Mouse (Mus musculus): Measurements from ENCODE around the gene Gpx3.
"Not testable (repeated sequence)": the region's sequence is repeated elsewhere in the genome, so short reads cannot be mapped to it uniquely, and the experiment has no call there.

The Gpx3 gene

DNA sequence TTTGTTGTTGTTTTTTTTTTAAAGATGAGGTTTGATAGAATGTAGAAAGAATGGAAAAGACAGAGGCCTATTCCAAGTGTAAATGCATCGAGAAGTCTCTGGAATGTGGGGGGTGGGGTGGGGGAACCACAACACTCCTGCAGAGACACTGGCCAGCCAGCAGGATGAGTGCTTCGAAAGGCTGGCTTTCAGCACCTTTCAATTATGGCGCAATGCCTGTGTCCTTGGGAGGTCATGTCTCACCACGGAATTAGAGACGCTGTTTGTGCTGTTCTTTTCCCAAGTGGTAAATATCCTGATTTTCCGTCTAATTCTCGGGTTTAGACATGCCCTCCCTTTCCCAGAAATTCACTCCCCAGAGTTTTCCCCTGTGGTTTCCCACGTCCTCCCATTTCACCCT, 19.6 kb upstream of the Gpx3 start:
- peak; percentile 77 for DNase-seq

DNA sequence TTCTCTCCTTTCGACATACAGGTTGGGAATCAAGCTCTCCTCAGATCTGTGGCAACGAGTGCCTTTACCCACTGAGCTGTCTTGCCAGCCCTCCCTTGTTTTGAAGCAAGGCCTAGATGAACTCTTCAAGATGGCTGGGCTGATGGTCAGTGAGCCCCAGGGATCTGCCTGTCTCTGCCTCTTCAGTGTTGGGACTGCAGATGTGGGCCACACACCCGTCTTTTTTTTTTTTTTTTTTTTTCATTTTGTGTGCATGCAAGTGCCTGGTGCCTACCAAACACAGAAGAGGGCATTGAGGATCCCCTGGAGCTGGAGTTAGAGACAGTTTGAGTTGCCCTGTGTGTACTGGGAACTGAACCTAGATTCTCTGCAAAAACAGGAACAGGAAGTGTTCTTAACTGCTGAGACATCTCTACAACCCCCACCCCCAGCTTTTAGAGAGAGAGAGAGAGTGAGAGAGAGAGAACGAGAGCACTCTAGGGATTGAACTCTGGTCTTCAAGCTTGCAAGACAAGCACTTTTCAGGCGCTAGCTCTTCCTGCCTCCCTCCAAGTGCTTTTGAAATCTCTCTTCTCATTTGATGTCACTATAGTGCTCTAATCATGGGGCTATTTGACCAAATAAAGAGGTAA, 17.9 kb upstream of the Gpx3 start:
- no peak for DNase-seq

DNA sequence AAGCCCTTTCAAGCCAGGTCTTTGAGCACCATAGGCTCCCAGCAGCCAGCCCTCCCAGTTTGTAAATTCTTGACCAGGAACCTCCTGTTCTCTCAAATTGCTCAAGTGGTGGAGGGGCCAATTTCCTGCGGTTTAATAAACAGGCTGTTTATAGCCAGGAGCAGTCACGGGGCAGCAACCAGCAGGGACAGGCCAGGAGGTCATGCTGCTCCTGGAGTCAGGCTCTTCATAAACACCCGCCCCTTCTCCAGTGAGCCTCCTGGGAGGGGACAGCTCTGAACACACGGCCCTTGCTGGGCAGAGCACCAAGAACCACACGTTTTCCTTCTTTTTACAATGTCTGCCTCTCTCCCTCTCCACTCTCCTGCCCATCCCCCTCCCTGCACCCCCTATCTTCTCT, 17.3 kb upstream of the Gpx3 start:
- peak; percentile 91 for DNase-seq

DNA sequence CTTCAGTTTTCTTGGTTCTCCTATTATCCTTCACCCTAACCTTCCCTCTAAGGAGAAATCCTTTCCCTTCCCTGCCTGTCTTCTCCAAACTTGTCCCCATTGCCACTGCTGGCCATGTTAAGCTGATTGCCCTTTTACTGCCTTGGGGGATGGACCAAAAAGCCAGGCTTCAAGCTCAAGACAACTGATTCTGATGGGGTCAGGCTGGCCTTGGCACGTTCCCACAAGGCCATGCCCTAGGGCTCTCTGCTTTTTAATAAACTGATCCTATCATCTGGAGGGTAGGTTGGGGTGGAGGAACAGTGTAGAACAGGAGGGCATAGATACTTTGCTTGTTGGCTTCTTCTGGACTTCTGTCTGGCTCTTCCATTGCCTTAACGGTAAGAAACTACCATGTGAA, 16.8 kb upstream of the Gpx3 start:
- no peak for DNase-seq

DNA sequence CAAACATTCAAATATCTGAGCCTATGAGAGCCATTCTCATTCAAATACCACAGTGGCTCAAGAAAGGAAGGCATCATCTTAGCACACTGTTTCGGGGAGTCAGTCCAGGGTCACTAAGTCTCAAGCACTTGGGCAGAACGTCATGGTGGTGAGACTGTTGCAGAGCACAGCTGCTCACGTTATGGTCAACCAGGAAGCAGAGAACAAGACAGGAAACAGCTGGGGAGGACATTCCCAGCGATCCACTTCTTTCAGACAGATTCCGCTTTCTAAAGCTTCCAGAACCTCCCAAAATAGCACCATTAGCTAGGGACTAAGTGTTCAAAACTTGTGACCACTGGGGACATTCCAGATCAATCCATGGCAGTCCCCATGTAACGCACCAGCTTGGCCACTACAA, 14.3 kb upstream of the Gpx3 start:
- DNase-seq: no peak

DNA sequence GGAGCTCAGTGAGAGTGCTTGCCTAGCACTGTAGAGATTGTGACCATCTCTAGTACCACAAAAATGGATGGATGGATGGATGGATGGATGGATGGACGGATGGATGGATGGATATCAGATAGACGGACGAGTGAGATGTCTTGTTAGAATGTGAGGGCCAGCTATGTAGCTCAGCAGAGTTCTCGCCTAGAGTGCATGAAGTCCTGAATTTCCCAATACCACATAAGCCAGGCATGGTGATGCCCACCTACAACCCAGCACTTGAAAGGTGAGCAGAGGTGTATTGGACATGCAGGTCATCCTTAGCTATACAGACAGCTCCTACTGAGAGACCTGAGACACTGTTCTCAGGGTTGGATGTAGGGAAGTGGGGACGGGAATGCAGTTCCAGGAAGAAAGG, 10.9 kb upstream of the Gpx3 start:
- no peak for DNase-seq

DNA sequence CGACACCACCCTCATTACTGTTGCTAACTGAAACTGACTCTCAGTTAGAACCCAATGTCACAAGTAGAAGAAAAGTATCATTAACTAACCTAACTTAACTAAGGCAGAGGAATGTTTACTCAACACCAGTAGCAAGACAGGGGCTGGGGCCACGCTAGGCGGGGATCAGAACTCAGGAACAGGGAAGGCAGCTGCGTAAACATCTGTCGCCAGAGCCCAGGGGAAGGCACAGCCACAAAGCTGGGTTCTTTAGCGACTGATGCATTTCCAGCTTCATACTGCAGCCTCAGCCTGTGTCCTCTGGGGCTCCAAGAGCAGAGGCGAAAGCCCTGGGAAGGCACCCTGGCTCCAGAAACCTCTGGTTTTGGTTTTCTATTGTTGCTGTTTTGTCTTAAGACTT, 10.2 kb upstream of the Gpx3 start:
- no peak for DNase-seq

DNA sequence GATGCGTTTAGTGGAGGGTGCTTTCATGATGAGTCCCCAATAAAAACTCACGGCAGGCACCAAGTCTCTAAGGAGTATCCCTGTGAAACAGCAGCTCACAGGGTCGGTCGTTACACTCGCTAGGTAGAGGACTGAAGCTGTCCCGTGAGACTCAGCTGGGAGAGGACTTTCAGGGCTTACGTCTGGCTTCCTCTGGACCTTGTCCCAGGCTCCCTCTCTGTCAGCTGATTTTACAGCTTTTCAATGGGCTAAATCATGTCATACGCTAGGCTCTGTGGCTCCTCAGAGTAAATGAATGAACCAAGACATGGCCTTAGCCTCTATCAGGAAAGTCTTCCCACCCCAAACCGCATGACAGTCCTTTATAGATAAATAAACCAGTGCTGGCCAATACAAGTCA, 7.7 kb upstream of the Gpx3 start:
- DNase-seq: peak; percentile 71

DNA sequence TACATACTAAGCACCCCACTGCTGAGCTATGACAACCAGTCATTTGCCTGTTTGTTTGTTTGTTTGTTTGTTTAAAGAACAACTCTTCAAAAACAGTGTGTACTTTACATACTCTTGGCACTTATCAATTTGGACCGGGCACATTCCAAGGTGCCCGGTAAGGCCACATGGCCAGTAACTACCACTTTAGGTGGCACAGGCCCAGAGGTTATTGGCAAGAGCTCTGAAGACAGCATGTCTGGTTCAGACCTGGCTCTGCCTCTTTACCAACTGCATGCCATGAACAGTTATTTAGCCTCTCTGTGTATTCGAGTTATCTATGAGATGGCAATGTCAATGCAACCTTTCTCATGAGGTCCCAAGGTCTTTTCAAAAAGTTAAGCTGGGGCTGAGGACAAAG, 5.6 kb upstream of the Gpx3 start:
- DNase-seq: not testable (repeated sequence)

DNA sequence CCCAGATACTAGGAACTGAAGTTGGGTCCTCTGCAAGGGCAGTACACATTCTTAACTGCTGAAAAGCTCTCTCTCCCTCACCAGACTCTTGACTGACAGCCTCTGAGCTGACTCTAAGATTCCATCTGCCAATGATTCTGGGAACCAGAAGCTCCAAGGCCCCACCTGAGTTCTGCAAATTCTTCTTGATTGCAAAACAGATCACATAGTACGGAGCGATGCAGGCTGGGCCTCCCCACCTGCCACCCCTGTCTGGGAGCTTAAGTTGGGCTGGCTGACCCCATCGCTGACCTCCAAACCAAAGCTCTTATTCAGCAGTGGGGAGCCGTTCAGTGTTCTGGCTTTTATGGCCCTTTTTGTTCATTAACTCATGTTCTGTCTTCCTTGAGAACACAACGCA, 4.8 kb upstream of the Gpx3 start:
- DNase-seq: peak; percentile 84

DNA sequence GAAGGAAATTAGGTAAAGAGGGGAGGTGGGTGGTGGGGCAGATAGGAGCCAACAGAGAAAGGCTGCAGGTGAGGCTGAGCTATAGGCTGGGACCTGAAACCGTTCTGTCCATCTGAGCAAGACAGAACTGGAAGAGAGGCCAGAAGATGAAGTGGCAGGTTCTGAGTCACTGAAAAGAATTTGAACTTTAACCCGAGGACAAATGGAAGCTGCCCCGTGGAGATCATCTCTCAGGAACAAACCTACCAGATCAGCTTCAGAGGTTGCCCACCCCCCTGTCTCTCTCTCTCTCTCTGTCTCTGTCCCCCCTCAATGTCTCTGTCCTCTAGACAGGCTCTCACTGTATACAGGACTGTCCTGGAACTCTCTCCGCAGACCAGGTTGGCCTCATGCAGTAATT, 2.6 kb upstream of the Gpx3 start:
- DNase-seq: peak; percentile 38

DNA sequence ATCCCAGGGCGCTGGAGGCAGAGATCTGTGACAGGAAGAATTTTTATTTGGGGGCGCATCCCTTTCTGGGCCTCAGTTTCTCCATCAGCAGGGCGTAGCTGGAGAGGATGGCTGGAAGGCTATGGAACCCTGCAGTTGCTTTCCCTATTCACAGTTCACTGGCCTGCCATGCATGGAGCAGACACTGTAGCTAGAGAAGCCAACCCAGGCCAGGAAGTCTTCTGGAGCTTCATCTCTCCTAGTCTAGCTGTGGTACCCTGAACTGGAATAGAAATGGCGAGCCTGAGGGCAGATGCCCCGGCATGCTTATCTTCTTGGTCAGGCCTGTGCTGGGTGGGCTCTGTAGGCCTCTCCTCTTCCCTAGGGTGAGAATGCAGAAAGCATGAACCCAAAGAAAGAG, 1.1 kb downstream of the Gpx3 start:
- no peak for DNase-seq

DNA sequence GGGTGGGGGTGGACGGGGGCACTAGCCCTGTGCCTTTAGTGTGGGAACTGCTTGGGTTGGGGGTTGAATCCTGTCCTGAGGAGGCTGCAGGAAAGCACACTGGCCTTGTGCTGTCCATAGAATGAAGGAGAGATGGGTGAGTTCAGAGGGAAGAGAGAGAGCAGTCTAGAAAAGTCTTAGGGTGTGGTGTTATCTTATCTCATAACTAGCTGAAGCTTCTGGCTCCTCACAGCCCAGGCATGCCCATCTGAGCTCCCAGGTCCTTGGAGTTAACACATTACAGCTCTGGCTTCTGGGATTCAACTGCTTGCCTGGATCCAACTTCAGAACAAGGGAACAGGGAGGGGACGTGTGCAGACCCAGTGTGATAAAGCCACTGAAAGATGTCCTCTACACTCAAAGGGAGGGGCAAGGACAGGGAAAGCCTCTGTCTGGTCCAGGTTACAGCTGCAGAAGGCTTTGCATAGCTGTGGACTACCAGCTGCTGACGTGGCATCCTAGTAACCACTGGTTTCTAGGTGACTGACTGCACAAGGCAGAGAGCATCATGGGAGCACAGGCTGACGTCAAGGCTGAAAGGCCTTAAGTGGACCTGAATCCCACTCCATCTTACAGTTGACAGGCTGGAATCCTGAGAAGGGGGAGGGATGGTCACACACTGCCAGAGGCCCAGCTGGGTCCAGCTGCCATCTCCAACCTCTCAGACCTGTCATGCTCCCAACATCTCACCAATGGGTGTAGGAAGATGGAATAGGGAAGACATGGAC, 1.9 kb downstream of the Gpx3 start:
- peak; percentile 67 for DNase-seq

DNA sequence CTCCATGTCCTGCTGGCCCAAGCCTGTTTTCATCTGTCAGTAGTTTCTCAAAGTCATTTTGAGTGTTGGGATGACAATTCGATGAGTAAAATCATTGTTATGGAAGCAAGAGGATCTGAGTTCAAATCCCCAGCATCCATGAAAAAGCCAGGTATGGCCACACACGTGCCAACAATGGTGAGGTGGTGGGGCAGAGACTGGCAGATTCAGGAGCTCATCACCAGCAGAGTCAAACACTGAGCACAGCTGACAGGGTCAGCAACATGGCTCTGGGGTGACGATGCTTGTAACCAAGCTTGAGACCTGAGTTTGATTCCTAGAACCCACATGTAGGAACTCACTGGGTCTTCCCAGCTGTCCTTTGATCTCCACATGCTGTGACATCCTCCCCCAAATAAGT, 2.8 kb downstream of the Gpx3 start:
- DNase-seq: no peak

DNA sequence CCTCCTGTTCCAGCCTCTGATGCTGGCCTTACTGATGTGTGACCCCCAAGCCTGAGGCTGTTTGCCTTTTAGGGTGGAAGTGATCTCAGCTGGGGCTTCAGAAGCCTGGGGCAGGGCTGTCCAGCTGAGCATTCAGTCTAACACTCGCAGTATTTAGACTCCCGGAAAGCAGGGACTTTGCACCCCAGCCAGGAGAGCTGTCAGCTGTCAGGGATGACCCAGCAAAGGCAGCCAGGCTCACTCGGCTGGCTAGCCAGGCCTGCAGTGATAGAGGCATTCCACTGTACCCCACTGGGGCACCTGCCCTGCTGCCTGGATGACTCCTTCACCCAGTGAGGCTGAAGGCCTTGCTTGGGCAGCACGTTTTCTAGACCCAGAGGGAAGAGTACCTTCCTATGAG, 3.7 kb downstream of the Gpx3 start:
- peak; percentile 69 for DNase-seq

DNA sequence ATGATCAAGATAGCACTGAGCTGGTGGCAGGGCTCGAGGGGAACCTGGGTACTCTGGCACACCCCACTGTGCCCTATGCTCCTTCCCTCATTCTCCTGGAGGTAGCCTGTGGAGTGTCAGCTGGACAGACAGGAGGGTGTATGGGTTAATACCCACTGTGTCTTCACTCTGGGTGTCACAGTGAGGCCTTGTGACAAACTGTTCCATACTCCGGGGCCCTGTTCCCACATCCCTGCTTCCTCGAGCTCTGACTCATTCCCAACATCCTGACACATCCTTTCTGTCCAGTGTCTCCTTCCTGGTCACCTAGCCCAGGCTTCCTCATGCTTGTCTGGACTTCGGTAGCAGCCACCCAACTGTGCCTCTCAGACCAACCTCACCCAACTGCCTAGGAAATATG, 4.2 kb downstream of the Gpx3 start:
- DNase-seq: no peak

DNA sequence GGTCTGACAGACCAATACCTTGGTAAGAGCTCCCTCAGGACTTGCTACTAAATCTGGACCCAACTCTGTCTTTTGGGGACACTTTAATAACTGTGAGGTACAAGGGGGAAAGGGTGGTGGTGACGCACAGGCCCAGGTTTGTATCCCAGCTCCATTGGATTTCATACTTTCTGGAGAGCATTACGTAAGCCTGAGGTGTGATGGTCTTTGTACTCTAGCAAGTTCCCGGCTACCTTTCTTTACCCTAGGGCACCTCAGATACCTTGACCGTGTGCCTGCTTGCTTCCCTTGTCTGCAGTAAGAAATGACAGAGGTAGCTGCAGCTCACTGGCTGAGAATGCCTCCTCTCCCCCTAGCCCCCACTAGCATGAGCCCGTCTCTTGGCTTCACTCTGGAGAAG, 5.0 kb downstream of the Gpx3 start:
- no peak for DNase-seq

DNA sequence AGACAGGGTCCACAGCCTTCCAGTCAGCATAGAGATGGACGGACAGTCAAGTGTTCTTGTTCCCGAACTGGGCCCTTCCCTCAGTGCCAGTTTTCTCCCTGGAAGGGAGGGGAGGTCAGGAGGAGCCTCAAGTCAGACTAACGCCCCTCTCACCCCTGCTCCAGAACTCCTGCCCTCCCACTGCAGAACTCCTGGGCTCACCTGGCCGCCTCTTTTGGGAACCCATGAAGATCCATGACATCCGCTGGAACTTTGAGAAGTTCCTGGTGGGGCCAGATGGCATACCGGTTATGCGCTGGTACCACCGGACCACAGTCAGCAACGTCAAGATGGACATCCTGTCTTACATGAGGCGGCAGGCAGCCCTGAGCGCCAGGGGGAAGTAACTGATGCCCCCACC, 7.0 kb downstream of the Gpx3 start:
- DNase-seq: no peak

DNA sequence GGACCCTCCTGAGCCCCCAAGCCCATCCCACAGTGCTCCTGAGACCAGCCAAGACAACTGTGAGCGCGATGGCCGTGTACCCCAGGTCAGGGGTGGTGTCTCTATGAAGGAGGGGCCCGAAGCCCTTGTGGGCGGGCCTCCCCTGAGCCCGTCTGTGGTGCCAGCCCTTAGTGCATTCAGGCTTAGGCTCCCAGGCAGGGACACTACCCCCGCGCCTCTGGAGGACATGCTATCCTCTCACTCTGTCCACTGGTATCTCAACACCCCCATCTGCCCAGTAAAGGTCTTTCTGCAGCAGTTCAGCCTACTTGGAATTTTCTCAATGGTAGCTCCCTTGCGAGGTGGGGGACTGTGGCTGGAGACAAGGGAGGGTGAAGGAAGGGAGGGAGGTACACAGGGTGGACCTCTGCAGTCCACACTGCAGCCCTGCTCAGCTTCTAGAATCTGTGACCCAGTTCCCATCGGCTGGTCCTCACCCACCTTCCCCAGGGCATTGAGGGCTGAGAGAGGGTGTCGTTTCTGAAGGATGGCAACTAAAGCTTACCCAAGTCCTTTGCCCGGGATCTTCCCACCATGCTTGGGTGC, 7.9 kb downstream of the Gpx3 start:
- DNase-seq: peak; percentile 23

DNA sequence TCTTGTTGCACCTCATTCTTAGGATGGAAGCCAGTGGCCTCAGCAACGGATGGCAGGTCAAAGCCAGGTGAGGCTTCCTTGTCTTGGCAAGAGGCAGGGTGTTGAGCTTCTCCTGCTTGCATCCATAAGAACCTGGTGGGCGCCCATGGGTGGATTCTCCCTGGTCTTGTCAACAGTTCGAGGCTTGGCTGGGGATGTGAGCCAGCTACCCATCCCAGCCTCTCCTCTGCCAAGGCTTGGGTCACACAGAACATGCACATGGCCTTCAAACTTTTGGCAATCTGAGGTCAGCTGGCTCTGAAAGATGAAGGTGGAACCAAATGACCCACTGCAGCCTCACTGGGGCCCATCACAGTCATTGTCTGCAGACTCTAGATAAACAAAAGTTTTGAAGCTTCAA, 8.9 kb downstream of the Gpx3 start:
- peak; percentile 60 for DNase-seq

DNA sequence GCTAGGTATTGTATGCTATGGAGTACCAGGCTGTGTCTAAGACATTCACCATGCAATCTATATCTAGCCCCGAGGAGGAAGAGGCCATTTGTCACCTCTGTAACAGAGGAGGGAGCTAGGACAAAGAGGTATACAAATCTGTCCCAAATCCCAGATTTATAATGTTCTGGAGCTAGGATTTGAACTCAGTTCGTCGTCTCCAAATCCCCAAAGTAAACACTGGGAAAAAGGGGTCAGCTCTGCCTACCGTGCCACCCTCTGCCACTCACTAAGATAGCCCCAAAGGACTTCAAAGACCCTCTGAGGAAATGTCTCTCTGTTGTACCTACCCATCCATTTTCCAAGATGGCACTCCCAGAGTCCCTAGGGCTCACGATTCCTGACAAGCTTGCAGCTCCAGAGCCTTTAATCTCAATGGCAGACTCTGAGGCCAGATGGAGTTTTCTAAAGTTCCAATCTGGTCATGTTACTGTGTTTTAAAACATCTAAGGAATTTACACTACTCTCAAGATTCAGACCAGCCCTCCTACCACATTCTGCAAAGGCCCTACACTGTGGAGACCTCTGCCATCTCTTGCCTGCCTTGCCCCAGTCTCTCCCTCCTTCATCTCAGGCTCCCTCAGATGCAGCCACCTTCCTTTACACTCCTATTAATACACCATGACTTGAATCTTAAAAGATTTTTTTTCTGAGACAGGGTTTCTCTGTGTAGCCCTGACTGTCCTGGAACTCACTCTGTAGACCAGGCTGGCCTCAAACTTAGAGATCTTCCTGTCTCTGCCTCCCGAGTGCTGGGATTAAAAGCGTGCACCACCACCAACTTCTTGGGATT, 9.6 kb downstream of the Gpx3 start:
- no peak for DNase-seq

DNA sequence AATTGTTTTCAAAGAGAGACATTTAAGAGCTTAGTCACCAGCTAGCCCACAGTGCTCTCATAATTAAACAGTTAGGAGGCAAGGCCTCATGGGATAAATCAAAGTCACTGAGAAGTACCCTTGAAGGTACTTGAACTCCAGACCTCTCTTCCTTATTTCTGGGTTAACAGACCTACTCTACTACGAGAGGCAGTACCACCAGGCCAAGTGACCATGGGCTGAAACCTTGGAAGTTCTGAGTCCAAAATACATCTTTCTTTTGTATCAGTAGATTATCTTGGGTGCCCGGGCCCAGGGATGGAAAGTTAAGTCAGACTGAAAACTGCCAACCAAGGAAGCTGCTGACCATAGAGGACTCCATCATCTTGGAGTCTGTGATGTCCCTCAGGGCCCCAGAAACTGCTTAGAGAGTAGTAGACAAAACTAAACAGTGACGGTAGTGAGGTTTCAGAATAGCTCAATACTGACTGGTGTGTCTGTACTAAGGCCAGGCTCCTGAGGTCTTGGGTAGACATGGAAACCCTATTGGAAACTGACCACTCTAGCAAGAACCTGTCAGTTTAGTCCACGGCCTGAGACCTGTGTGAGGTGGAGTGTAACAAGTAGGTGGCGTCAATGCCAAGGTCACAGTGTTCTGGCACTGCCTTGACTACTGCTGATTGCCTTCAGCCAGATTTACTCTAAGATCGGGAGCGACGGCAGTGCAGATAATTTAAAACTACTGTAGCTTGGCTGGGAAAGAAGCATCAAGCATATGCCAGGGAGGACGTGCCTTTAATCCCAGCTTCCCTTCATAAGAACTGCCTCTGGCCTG, 10.5 kb downstream of the Gpx3 start:
- no peak for DNase-seq

DNA sequence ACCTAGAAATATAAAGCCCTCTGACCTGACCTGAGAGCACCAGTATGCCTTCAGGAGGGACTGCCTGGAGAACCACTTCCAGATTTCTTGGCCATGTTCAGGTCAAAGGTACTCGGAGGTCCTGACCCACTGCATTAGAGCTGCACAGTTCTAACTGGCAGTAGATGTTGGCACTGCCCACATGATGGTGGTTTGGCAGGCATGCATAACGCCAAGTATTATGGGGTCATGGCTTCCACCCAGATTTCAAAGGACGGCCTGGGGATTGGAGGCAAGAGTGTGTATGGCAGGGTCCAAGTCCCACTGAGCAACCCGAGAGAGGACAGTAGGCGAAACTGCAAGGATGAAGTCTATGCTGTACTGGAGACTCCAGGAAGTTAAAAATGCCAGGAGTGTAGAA, 11.6 kb downstream of the Gpx3 start:
- no peak for DNase-seq
